Mouse (Mus musculus) frontal cortex, adult (tissue): Measurements from ENCODE around the gene Spns1.
"Not testable (repeated sequence)": the region's sequence is repeated elsewhere in the genome, so short reads cannot be mapped to it uniquely, and the experiment has no call there.

ENCODE experiments used
- ATAC-seq: cut with Nextera tagmentation; 2 replicates; pipeline ENCODE4 v1.9.2; 2017; ENCODE audit warnings: mild to moderate bottlenecking, moderate library complexity, mixed read lengths; ENCODE audit not compliant: low TSS enrichment

The Spns1 gene

GRCm38 (mm10) chr7:126377278-126378158, at the start of gene Spns1:
Gene Spns1 (minus strand): TSS chr7:126377450.
- ATAC-seq, result peak; percentile 85

- no peak for ATAC-seq
Observed at GRCm38 (mm10) chr7:126424161-126424560, 46.9 kb upstream of the Spns1 start.

GRCm38 (mm10) chr7:126421756-126422155, 44.5 kb upstream of the Spns1 start:
- ATAC-seq, result no peak

GRCm38 (mm10) chr7:126418496-126418895, 41.2 kb upstream of the Spns1 start:
- no peak for ATAC-seq

- no peak for ATAC-seq
Observed at GRCm38 (mm10) chr7:126417606-126418005, 40.4 kb upstream of the Spns1 start.

GRCm38 (mm10) chr7:126417045-126417444, 39.8 kb upstream of the Spns1 start:
- no peak for ATAC-seq

- ATAC-seq, result no peak
Observed at GRCm38 (mm10) chr7:126416615-126417014, 39.4 kb upstream of the Spns1 start.

GRCm38 (mm10) chr7:126414725-126415124, 37.5 kb upstream of the Spns1 start, which contains the start of gene Cd19:
Gene Cd19 (minus strand): TSS chr7:126414889.
- ATAC-seq, result no peak

GRCm38 (mm10) chr7:126411061-126411460, 33.8 kb upstream of the Spns1 start:
- no peak for ATAC-seq

- ATAC-seq, result no peak
Observed at GRCm38 (mm10) chr7:126408686-126409085, 31.4 kb upstream of the Spns1 start.

- not testable (repeated sequence) for ATAC-seq
Observed at GRCm38 (mm10) chr7:126402518-126402917, 25.3 kb upstream of the Spns1 start.

GRCm38 (mm10) chr7:126399548-126399947, 22.3 kb upstream of the Spns1 start:
- no peak for ATAC-seq

GRCm38 (mm10) chr7:126397822-126398221, 20.6 kb upstream of the Spns1 start:
- ATAC-seq, result no peak

GRCm38 (mm10) chr7:126397221-126397620, 20.0 kb upstream of the Spns1 start:
- ATAC-seq, result no peak

- peak; percentile 99 for ATAC-seq
Observed at GRCm38 (mm10) chr7:126396298-126397119, 19.3 kb upstream of the Spns1 start, which contains the start of gene Nfatc2ip. Gene Nfatc2ip (minus strand): TSS chr7:126396737.

- ATAC-seq, result not testable (repeated sequence)
Observed at GRCm38 (mm10) chr7:126392086-126392884, 15.0 kb upstream of the Spns1 start.

GRCm38 (mm10) chr7:126388185-126388584, 10.9 kb upstream of the Spns1 start:
- no peak for ATAC-seq

GRCm38 (mm10) chr7:126383565-126383964, 6.3 kb upstream of the Spns1 start:
- no peak for ATAC-seq

- ATAC-seq, result peak; percentile 41; the same call in 1 of the 2 replicates
Observed at GRCm38 (mm10) chr7:126376903-126377277, 360 bp downstream of the Spns1 start.

GRCm38 (mm10) chr7:126375012-126375411, 2.2 kb downstream of the Spns1 start:
- ATAC-seq, result no peak

- no peak for ATAC-seq
Observed at GRCm38 (mm10) chr7:126374526-126374925, 2.7 kb downstream of the Spns1 start.

GRCm38 (mm10) chr7:126373007-126373406, 4.2 kb downstream of the Spns1 start:
- no peak for ATAC-seq
